Mouse (Mus musculus): ENCODE measurements around the gene Dip2b. TPM values are rescaled to one million over a fixed set of nuclear protein-coding genes. Genes with fewer than 3 reads are reported as not detected.

The Dip2b gene
- 23.1 and 24.3 TPM in 2 replicates for polyA plus RNA-seq (2012; rRNA removed)

GRCm38 (mm10) chr15:100038470-100038971 is at the start of gene Dip2b:
Dip2b (plus strand) TSS chr15:100038664.

GRCm38 (mm10) chr15:100227663-100228534 is 189.4 kb downstream of the Dip2b start, which contains the start of gene Atf1:
Atf1 (plus strand) TSS chr15:100227819.

Other genes with a start within 250 kb of the Dip2b start
- 27.7 and 32.4 TPM in 2 replicates for gene Lima1, start 163.2 kb upstream of the Dip2b start, polyA plus RNA-seq (2012; rRNA removed)
- under 0.01 and 0.11 TPM in 2 replicates for gene Fam186a, start 71.6 kb upstream of the Dip2b start, polyA plus RNA-seq (2012; rRNA removed)
- 24.9 and 26.2 TPM in 2 replicates for gene Larp4, start 68.6 kb upstream of the Dip2b start, polyA plus RNA-seq (2012; rRNA removed)
- 17.9 and 18.9 TPM in 2 replicates for gene Atf1, start 189.2 kb downstream of the Dip2b start, polyA plus RNA-seq (2012; rRNA removed)
- gene Tmprss12, start 242.2 kb downstream of the Dip2b start, polyA plus RNA-seq (2012; rRNA removed) = not detected in 2 replicates